Mouse (Mus musculus): ENCODE results near the gene Il23r.

Gene Il23r

GRCm38 (mm10) chr6:67431808-67432207 lies 59.8 kb downstream of the Il23r start:
- no peak for DNase-seq (ENCODE audit: low spot score in 2 of 2)

- no peak for DNase-seq (ENCODE audit: low spot score in 2 of 2)
These were observed 69.9 kb downstream of the Il23r start for GRCm38 (mm10) chr6:67421761-67422160.

- no peak for DNase-seq (ENCODE audit: low spot score in 2 of 2)
These were observed 75.1 kb downstream of the Il23r start for GRCm38 (mm10) chr6:67416557-67416956.

- no peak for DNase-seq (ENCODE audit: low spot score in 2 of 2)
These were observed 76.4 kb downstream of the Il23r start for GRCm38 (mm10) chr6:67415276-67415675.

- no peak for DNase-seq (ENCODE audit: low spot score in 2 of 2)
These were observed 78.3 kb downstream of the Il23r start for GRCm38 (mm10) chr6:67413378-67413777.

- DNase-seq (ENCODE audit: low spot score in 2 of 2): no peak
These were observed 86.4 kb downstream of the Il23r start for GRCm38 (mm10) chr6:67405281-67405682.

GRCm38 (mm10) chr6:67399551-67399950 lies 92.1 kb downstream of the Il23r start:
- no peak for DNase-seq (ENCODE audit: low spot score in 2 of 2)

- no peak for DNase-seq (ENCODE audit: low spot score in 2 of 2)
These were observed 115.7 kb downstream of the Il23r start, which contains the start of gene Il12rb2 for GRCm38 (mm10) chr6:67375982-67376391. Gene Il12rb2, minus strand, starts transcription at chr6:67376188.

Measured in frontal cortex, postnatal 25 days (tissue).